Mouse (Mus musculus) small intestine, adult 2 months (tissue): ENCODE results near the gene Pecr.

ENCODE experiments used
- CTCF ChIP-seq: fragments of 200-500 bp; IDR thresholded peaks from 2 replicates; pipeline ENCODE4 v1.5.1; 2012; ENCODE audit warnings: low read depth, mild to moderate bottlenecking, control low read depth, inconsistent platforms, low read length, moderate library complexity, mixed read lengths; ENCODE audit not compliant: insufficient replicate concordance, insufficient read length; ENCODE audit errors: extremely low read depth
- POLR2A ChIP-seq: fragments of 200-500 bp; IDR thresholded peaks from 2 replicates; pipeline ENCODE4 v1.6.1; 2012; ENCODE audit warnings: low read depth, mild to moderate bottlenecking, control low read depth, inconsistent platforms, low read length, moderate library complexity

- TF ChIP-seq POLR2A (no peak), CTCF (no peak)
Measured at GRCm38 (mm10) chr1:72326162-72326821, 42.2 kb upstream of the Pecr start.
